ENCODE assay signal across 28 mouse cellular contexts in the genomic region with DNA sequence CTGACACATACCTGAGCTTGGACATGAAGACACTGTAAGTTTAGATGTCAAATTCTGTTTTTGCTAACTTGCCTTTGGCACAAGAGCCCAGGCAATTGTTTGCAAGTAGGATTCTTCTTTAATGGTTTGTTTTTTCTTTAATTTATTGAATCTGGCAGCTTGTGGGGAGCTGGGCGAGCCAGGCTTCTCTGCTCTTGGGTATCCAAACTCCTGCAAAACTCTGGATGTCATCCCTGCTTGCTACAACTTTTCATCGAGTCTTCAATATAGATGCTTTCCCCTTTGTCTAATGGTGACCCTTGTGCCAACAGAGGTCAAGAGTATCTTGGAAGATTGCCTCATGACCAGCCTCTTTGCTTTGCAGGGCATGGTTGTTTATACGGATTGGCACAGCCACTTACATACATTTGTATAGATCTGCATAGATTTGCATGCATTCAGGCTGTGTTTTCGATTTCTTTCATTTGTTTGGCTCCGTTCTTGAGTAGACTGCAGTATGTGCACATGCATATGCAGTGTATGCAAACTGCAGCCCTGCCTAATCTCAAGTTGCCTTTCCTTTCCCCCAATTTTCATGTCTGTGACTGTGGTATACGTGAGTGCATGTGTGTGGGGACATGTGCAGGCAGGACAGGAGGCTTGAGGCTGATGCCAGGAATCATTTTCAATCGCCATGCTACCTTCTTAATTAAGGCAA.
DNase-seq lines count a peak whose midpoint lies in the region; ATAC-seq and TF ChIP-seq lines count a peak whose summit lies in the region.
"Had no signal": no experiment of that assay in that cellular context is flagged by ENCODE, and none has a peak within 500 bp of the region (broad histone marks: within the 10 kb centered on the region; RNA-seq: fewer than 3 reads in every experiment).

No protein-coding gene starts in this region.

- H3K4me2 ChIP-seq in forebrain, embryonic 14.5 days (ENCODE audit: low read length) = no peak overlapping the region
- H3K4me2 ChIP-seq in midbrain, embryonic 12.5 days (replicated peaks) = no peak overlapping the region
- H3K4me2 ChIP-seq in midbrain, embryonic 11.5 days = no peak overlapping the region
- no peak overlapping the region for H3K4me2 ChIP-seq in forebrain, embryonic 16.5 days (ENCODE audit: low read length)
- no peak overlapping the region for H3K4me2 ChIP-seq in midbrain, postnatal 0 days (ENCODE audit: low read depth, low read length, poor library complexity, severe bottlenecking)
- H3K4me2 ChIP-seq: heart, embryonic 13.5 days; hindbrain, embryonic 15.5 days; kidney, embryonic 15.5 days; limb, embryonic 12.5 days; liver, embryonic 15.5 days; lung, embryonic 14.5 days had no signal

- 0 out of 2 replicates have a peak, but pooled peaks cover 5% of the 10 kb centered on the region for H3K4me1 ChIP-seq in forebrain, embryonic 14.5 days (ENCODE audit: control insufficient read depth, insufficient read depth, low read length)
- no peaks in the 10 kb centered on the region for H3K4me1 ChIP-seq in forebrain, embryonic 10.5 days
- H3K4me1 ChIP-seq in midbrain, embryonic 12.5 days = peaks cover 7% of the 10 kb centered on the region; the same call in 1 of the 2 replicates
- peaks cover 2% of the 10 kb centered on the region; the same call in 1 of the 2 replicates for H3K4me1 ChIP-seq in midbrain, embryonic 11.5 days (ENCODE audit: control insufficient read depth, insufficient read depth, low read length)
- peaks cover 20% of the 10 kb centered on the region for H3K4me1 ChIP-seq in forebrain, embryonic 16.5 days (replicated peaks; ENCODE audit: control insufficient read depth, insufficient read depth, low read length)
- no peaks in the 10 kb centered on the region for H3K4me1 ChIP-seq in midbrain, postnatal 0 days (ENCODE audit: insufficient read depth, low read length)
- H3K4me1 ChIP-seq: heart, embryonic 13.5 days; kidney, embryonic 15.5 days; limb, embryonic 12.5 days; liver, embryonic 15.5 days had no signal

- H3K9me3 ChIP-seq in forebrain, embryonic 14.5 days (replicated peaks; ENCODE audit: control insufficient read depth, low read length) = no peaks in the 10 kb centered on the region
- no peaks in the 10 kb centered on the region for H3K9me3 ChIP-seq in forebrain, embryonic 10.5 days
- no peaks in the 10 kb centered on the region for H3K9me3 ChIP-seq in midbrain, embryonic 12.5 days
- no peaks in the 10 kb centered on the region for H3K9me3 ChIP-seq in midbrain, embryonic 11.5 days (ENCODE audit: control insufficient read depth, low read length)
- H3K9me3 ChIP-seq in forebrain, embryonic 16.5 days (ENCODE audit: control insufficient read depth, low read length) = no peaks in the 10 kb centered on the region
- H3K9me3 ChIP-seq in midbrain, postnatal 0 days (ENCODE audit: low read length) = no peaks in the 10 kb centered on the region
- H3K9me3 ChIP-seq: heart, embryonic 13.5 days; hindbrain, embryonic 15.5 days; kidney, embryonic 15.5 days; limb, embryonic 12.5 days; liver, embryonic 15.5 days had no signal

- no peaks in the 10 kb centered on the region for H3K36me3 ChIP-seq in forebrain, embryonic 14.5 days (ENCODE audit: control insufficient read depth, insufficient read depth, low read length)
- no peaks in the 10 kb centered on the region for H3K36me3 ChIP-seq in forebrain, embryonic 10.5 days (replicated peaks)
- no peaks in the 10 kb centered on the region for H3K36me3 ChIP-seq in midbrain, embryonic 12.5 days
- H3K36me3 ChIP-seq in midbrain, embryonic 11.5 days (ENCODE audit: control insufficient read depth, insufficient read depth, low read length) = no peaks in the 10 kb centered on the region
- no peaks in the 10 kb centered on the region for H3K36me3 ChIP-seq in forebrain, embryonic 16.5 days (ENCODE audit: control insufficient read depth, insufficient read depth)
- no peaks in the 10 kb centered on the region for H3K36me3 ChIP-seq in midbrain, postnatal 0 days (ENCODE audit: insufficient read depth, low read length)
- H3K36me3 ChIP-seq: G1E; heart, embryonic 13.5 days; hindbrain, embryonic 15.5 days; kidney, embryonic 15.5 days; limb, embryonic 12.5 days; liver, embryonic 15.5 days had no signal

- H3K9ac ChIP-seq in forebrain, embryonic 14.5 days (ENCODE audit: low read length) = no peak overlapping the region
- H3K9ac ChIP-seq in midbrain, embryonic 12.5 days (replicated peaks) = no peak overlapping the region
- H3K9ac ChIP-seq in midbrain, embryonic 11.5 days (ENCODE audit: low read length) = no peak overlapping the region
- no peak overlapping the region for H3K9ac ChIP-seq in forebrain, embryonic 16.5 days (replicated peaks; ENCODE audit: low read depth, low read length)
- no peak overlapping the region for H3K9ac ChIP-seq in midbrain, postnatal 0 days (replicated peaks; ENCODE audit: low read length, poor library complexity, severe bottlenecking)
- H3K9ac ChIP-seq: heart, embryonic 13.5 days; hindbrain, embryonic 15.5 days; kidney, embryonic 15.5 days; limb, embryonic 12.5 days; liver, embryonic 15.5 days; lung, embryonic 14.5 days had no signal

- 37% methylated on average over 7 of the region's 7 CpGs for WGBS in forebrain, embryonic 14.5 days
- 85% methylated on average over 7 of the region's 7 CpGs for WGBS in forebrain, embryonic 10.5 days
- 61% methylated on average over 7 of the region's 7 CpGs for WGBS in midbrain, embryonic 12.5 days
- 72% methylated on average over 7 of the region's 7 CpGs for WGBS in midbrain, embryonic 11.5 days
- WGBS in forebrain, embryonic 16.5 days = 23% methylated on average over 7 of the region's 7 CpGs
- WGBS in midbrain, postnatal 0 days = 45% methylated on average over 7 of the region's 7 CpGs

- ATAC-seq in forebrain, embryonic 14.5 days = peak; percentile 79
- ATAC-seq in midbrain, embryonic 12.5 days (ENCODE audit: low FRiP score, low read depth) = 0 out of 2 replicates have a peak, but pooled peaks have one; percentile 54
- no peak for ATAC-seq in midbrain, embryonic 11.5 days (ENCODE audit: low FRiP score)
- peak; percentile 92 for ATAC-seq in forebrain, embryonic 16.5 days
- ATAC-seq in midbrain, postnatal 0 days (ENCODE audit: low FRiP score) = no peak

- intact Hi-C loops in heart, postnatal 36 days (cut with DNase I) = no loop called here

- no peak for TF ChIP-seq CTCF in midbrain, postnatal 0 days (IDR thresholded peaks at IDR 0.05)

- no peaks in the 10 kb centered on the region for H3K27me3 ChIP-seq in forebrain, embryonic 14.5 days (replicated peaks; ENCODE audit: control insufficient read depth, insufficient read depth, low read length)
- H3K27me3 ChIP-seq in forebrain, embryonic 10.5 days (ENCODE audit: poor library complexity, severe bottlenecking) = no peaks in the 10 kb centered on the region
- H3K27me3 ChIP-seq in midbrain, embryonic 12.5 days = 0 out of 2 replicates have a peak, but pooled peaks cover 4% of the 10 kb centered on the region
- H3K27me3 ChIP-seq in midbrain, embryonic 11.5 days (ENCODE audit: control insufficient read depth, insufficient read depth, low read length) = no peaks in the 10 kb centered on the region
- no peaks in the 10 kb centered on the region for H3K27me3 ChIP-seq in forebrain, embryonic 16.5 days (replicated peaks; ENCODE audit: control insufficient read depth, insufficient read depth, low read length)
- 0 out of 2 replicates have a peak, but pooled peaks cover 4% of the 10 kb centered on the region for H3K27me3 ChIP-seq in midbrain, postnatal 0 days (ENCODE audit: insufficient read depth, low read length)
- H3K27me3 ChIP-seq: heart, embryonic 13.5 days; kidney, embryonic 15.5 days; limb, embryonic 12.5 days; liver, embryonic 15.5 days had no signal

- no peak overlapping the region for H3K4me3 ChIP-seq in forebrain, embryonic 14.5 days (ENCODE audit: low read depth, low read length)
- no peak overlapping the region for H3K4me3 ChIP-seq in forebrain, embryonic 10.5 days
- H3K4me3 ChIP-seq in midbrain, embryonic 12.5 days = no peak overlapping the region
- H3K4me3 ChIP-seq in midbrain, embryonic 11.5 days (ENCODE audit: low read depth, low read length) = no peak overlapping the region
- H3K4me3 ChIP-seq in forebrain, embryonic 16.5 days (replicated peaks; ENCODE audit: low read length) = no peak overlapping the region
- H3K4me3 ChIP-seq in midbrain, postnatal 0 days (ENCODE audit: low read depth, low read length) = no peak overlapping the region
- H3K4me3 ChIP-seq: heart, embryonic 13.5 days; hindbrain, embryonic 15.5 days; kidney, embryonic 15.5 days; left cerebral cortex, adult 2 months; limb, embryonic 12.5 days; liver, embryonic 15.5 days; myocyte had no signal

- DNase-seq in forebrain, embryonic 14.5 days (ENCODE audit: low spot score) = peak; percentile 70
- DNase-seq in forebrain, embryonic 10.5 days (ENCODE audit: extremely low spot score, low spot score) = no peak
- no peak for DNase-seq in midbrain, embryonic 11.5 days (ENCODE audit: low spot score, missing footprints)
- peak; percentile 5 for DNase-seq in midbrain, postnatal 0 days (ENCODE audit: low spot score)
- DNase-seq in heart, postnatal 36 days = no peak
- DNase-seq: adrenal gland, adult 8-10 months; cerebellum, adult 11 months; cerebellum, adult 9-10 months; cerebellum, postnatal 36 days; gastrocnemius, postnatal 10 days; heart, postnatal 10 days; kidney, adult 18-20 months; kidney, postnatal 25 days; lung, embryonic 14.5 days; lung, postnatal 14 days; right cerebral cortex, postnatal 25 days; thymus, adult 2 months; thymus, postnatal 36 days had no signal

- H3K27ac ChIP-seq in forebrain, embryonic 14.5 days (ENCODE audit: low read depth, low read length) = no peak overlapping the region
- H3K27ac ChIP-seq in forebrain, embryonic 10.5 days = no peak overlapping the region
- no peak overlapping the region for H3K27ac ChIP-seq in midbrain, embryonic 12.5 days (replicated peaks)
- H3K27ac ChIP-seq in midbrain, embryonic 11.5 days (ENCODE audit: low read depth, low read length) = no peak overlapping the region
- H3K27ac ChIP-seq in forebrain, embryonic 16.5 days (ENCODE audit: low read length) = peak overlapping the region; percentile 69
- H3K27ac ChIP-seq in midbrain, postnatal 0 days (ENCODE audit: low read depth, low read length) = no peak overlapping the region
- H3K27ac ChIP-seq: heart, embryonic 13.5 days; hindbrain, embryonic 15.5 days; kidney, embryonic 15.5 days; left cerebral cortex, adult 2 months; limb, embryonic 12.5 days; liver, embryonic 15.5 days had no signal

Comparison
In these comparisons a context has a peak if more than half of its experiments do, and no peak if none do; other contexts are left out.
1. ATAC-seq: peak in forebrain, embryonic 14.5 days (single experiment), midbrain, embryonic 12.5 days (single experiment) and forebrain, embryonic 16.5 days (single experiment); none in midbrain, embryonic 11.5 days (single experiment) and midbrain, postnatal 0 days (single experiment).
2. DNase-seq: peak in forebrain, embryonic 14.5 days (single experiment) and midbrain, postnatal 0 days (single experiment); none in forebrain, embryonic 10.5 days (single experiment), midbrain, embryonic 11.5 days (single experiment) and heart, postnatal 36 days (0 of 2).